Mouse (Mus musculus): ENCODE results near the gene Myh9. TPM values are rescaled to one million over a fixed set of nuclear protein-coding genes. Genes with fewer than 3 reads are reported as not detected.

Myh9 gene
- total RNA-seq, 1 experiment: 152 TPM

- Histone ChIP-seq H3K4me1 (ENCODE audit: control insufficient read depth in 2 of 2, insufficient read depth in 2 of 2, low read length in 2 of 2, poor library complexity in 1 of 2) (peaks cover 0 to 27% of the 10 kb centered on the region in 2 experiments; a peak in 1 of 4 replicates), H3K9me3 (ENCODE audit: control insufficient read depth, insufficient read depth, low read depth, low read length) (no peaks in the 10 kb centered on the region), H3K4me3 (ENCODE audit: insufficient read depth in 1 of 2, low read depth in 1 of 2, low read length in 2 of 2, poor library complexity in 1 of 2, severe bottlenecking in 1 of 2) (no peak overlapping the region), H3K9ac (ENCODE audit: insufficient read depth, low read depth, low read length, poor library complexity, severe bottlenecking) (no peak overlapping the region), H3K27ac (ENCODE audit: insufficient read depth, low read depth, low read length, poor library complexity, severe bottlenecking) (no peak overlapping the region), H3K36me3 (ENCODE audit: control insufficient read depth, insufficient read depth, low read length, poor library complexity, severe bottlenecking) (peaks cover 83% of the 10 kb centered on the region)
- no peak for DNase-seq (ENCODE audit: low read depth, low spot score)
- in situ Hi-C loops (cut with MboI; ENCODE audit: low sequenced_read_pairs in 2 of 2, unreplicated experiment in 2 of 2): no loop called here
- TF ChIP-seq CHD2 (IDR thresholded peaks at IDR 0.05; ENCODE audit: low read depth, low read length) (no peak), ZNF384 (IDR thresholded peaks at IDR 0.05; ENCODE audit: low read depth, low read length) (no peak), HCFC1 (IDR thresholded peaks at IDR 0.05; ENCODE audit: borderline replicate concordance, insufficient read depth, low read length) (no peak), MAFK (IDR thresholded peaks at IDR 0.05; ENCODE audit: insufficient read depth, low read depth, low read length) (no peak), ZC3H11A (IDR thresholded peaks at IDR 0.05; ENCODE audit: borderline replicate concordance, low read depth, low read length) (no peak)
Measured at GRCm38 (mm10) chr15:77793094-77793493, 48.9 kb downstream of the Myh9 start.

GRCm38 (mm10) chr15:77792056-77792455 is 49.9 kb downstream of the Myh9 start:
- Histone ChIP-seq H3K4me3 (ENCODE audit: insufficient read depth in 1 of 2, low read depth in 1 of 2, low read length in 2 of 2, poor library complexity in 1 of 2, severe bottlenecking in 1 of 2) (no peak overlapping the region), H3K27ac (ENCODE audit: insufficient read depth, low read depth, low read length, poor library complexity, severe bottlenecking) (no peak overlapping the region), H3K9ac (ENCODE audit: insufficient read depth, low read depth, low read length, poor library complexity, severe bottlenecking) (no peak overlapping the region), H3K4me1 (ENCODE audit: control insufficient read depth in 2 of 2, insufficient read depth in 2 of 2, low read length in 2 of 2, poor library complexity in 1 of 2) (peaks cover 0 to 20% of the 10 kb centered on the region in 2 experiments; a peak in 1 of 4 replicates), H3K9me3 (ENCODE audit: control insufficient read depth, insufficient read depth, low read depth, low read length) (no peaks in the 10 kb centered on the region), H3K36me3 (ENCODE audit: control insufficient read depth, insufficient read depth, low read length, poor library complexity, severe bottlenecking) (peaks cover 81% of the 10 kb centered on the region)
- no peak for DNase-seq (ENCODE audit: low read depth, low spot score)
- in situ Hi-C loops (cut with MboI; ENCODE audit: low sequenced_read_pairs in 2 of 2, unreplicated experiment in 2 of 2): no loop called here
- TF ChIP-seq CHD2 (IDR thresholded peaks at IDR 0.05; ENCODE audit: low read depth, low read length): no peak
- TF ChIP-seq MAFK (IDR thresholded peaks at IDR 0.05; ENCODE audit: insufficient read depth, low read depth, low read length): no peak
- TF ChIP-seq ZC3H11A (IDR thresholded peaks at IDR 0.05; ENCODE audit: borderline replicate concordance, low read depth, low read length): no peak
- no peak for TF ChIP-seq HCFC1 (IDR thresholded peaks at IDR 0.05; ENCODE audit: borderline replicate concordance, insufficient read depth, low read length)
- TF ChIP-seq ZNF384 (IDR thresholded peaks at IDR 0.05; ENCODE audit: low read depth, low read length): no peak

- in situ Hi-C loops (cut with MboI; ENCODE audit: low sequenced_read_pairs in 2 of 2, unreplicated experiment in 2 of 2): no loop called here
- peaks cover 82% of the 10 kb centered on the region for H3K36me3 ChIP-seq (ENCODE audit: control insufficient read depth, insufficient read depth, low read length, poor library complexity, severe bottlenecking)
Measured at GRCm38 (mm10) chr15:77790656-77791405, 51.1 kb downstream of the Myh9 start.

GRCm38 (mm10) chr15:77789186-77789585 is 52.8 kb downstream of the Myh9 start:
- H3K9ac ChIP-seq (ENCODE audit: insufficient read depth, low read depth, low read length, poor library complexity, severe bottlenecking): no peak overlapping the region
- H3K27ac ChIP-seq (ENCODE audit: insufficient read depth, low read depth, low read length, poor library complexity, severe bottlenecking): no peak overlapping the region
- H3K9me3 ChIP-seq (ENCODE audit: control insufficient read depth, insufficient read depth, low read depth, low read length): no peaks in the 10 kb centered on the region
- DNase-seq (ENCODE audit: low read depth, low spot score): no peak
- in situ Hi-C loops (cut with MboI; ENCODE audit: low sequenced_read_pairs in 2 of 2, unreplicated experiment in 2 of 2): no loop called here
- no peak overlapping the region for H3K4me3 ChIP-seq (ENCODE audit: insufficient read depth in 1 of 2, low read depth in 1 of 2, low read length in 2 of 2, poor library complexity in 1 of 2, severe bottlenecking in 1 of 2)
- H3K4me1 ChIP-seq (ENCODE audit: control insufficient read depth in 2 of 2, insufficient read depth in 2 of 2, low read length in 2 of 2, poor library complexity in 1 of 2): peaks cover 0 to 14% of the 10 kb centered on the region in 2 experiments; a peak in 1 of 4 replicates
- peaks cover 87% of the 10 kb centered on the region for H3K36me3 ChIP-seq (ENCODE audit: control insufficient read depth, insufficient read depth, low read length, poor library complexity, severe bottlenecking)
- TF ChIP-seq ZC3H11A (IDR thresholded peaks at IDR 0.05; ENCODE audit: borderline replicate concordance, low read depth, low read length) (no peak), ZNF384 (IDR thresholded peaks at IDR 0.05; ENCODE audit: low read depth, low read length) (no peak), MAFK (IDR thresholded peaks at IDR 0.05; ENCODE audit: insufficient read depth, low read depth, low read length) (no peak), HCFC1 (IDR thresholded peaks at IDR 0.05; ENCODE audit: borderline replicate concordance, insufficient read depth, low read length) (no peak), CHD2 (IDR thresholded peaks at IDR 0.05; ENCODE audit: low read depth, low read length) (no peak)

More at GRCm38 (mm10) chr15:77790656-77791405, 51.1 kb downstream of the Myh9 start:
- peaks cover 0 to 16% of the 10 kb centered on the region in 2 experiments; a peak in 1 of 4 replicates for H3K4me1 ChIP-seq (ENCODE audit: control insufficient read depth in 2 of 2, insufficient read depth in 2 of 2, low read length in 2 of 2, poor library complexity in 1 of 2)
- no peak overlapping the region for H3K9ac ChIP-seq (ENCODE audit: insufficient read depth, low read depth, low read length, poor library complexity, severe bottlenecking)
- no peaks in the 10 kb centered on the region for H3K9me3 ChIP-seq (ENCODE audit: control insufficient read depth, insufficient read depth, low read depth, low read length)
- no peak for TF ChIP-seq HCFC1 (IDR thresholded peaks at IDR 0.05; ENCODE audit: borderline replicate concordance, insufficient read depth, low read length)
- peak; percentile 95 for TF ChIP-seq MAFK (IDR thresholded peaks at IDR 0.05; ENCODE audit: insufficient read depth, low read depth, low read length)
- peak overlapping the region; percentile 24; the same call in 1 of the 2 replicates for H3K27ac ChIP-seq (ENCODE audit: insufficient read depth, low read depth, low read length, poor library complexity, severe bottlenecking)
- no peak overlapping the region for H3K4me3 ChIP-seq (ENCODE audit: insufficient read depth in 1 of 2, low read depth in 1 of 2, low read length in 2 of 2, poor library complexity in 1 of 2, severe bottlenecking in 1 of 2)
- DNase-seq (ENCODE audit: low read depth, low spot score): no peak

All from ES-E14 (cell line).